Mouse (Mus musculus) C2C12 (cell line): Measurements from ENCODE around the gene Fam124b. TPM values are rescaled to one million over a fixed set of nuclear protein-coding genes. Genes with fewer than 3 reads are reported as not detected.
A peak's percentile ranks its signal among the peaks of the same experiment; 100 is the strongest.

Experiments used
- H3K27me3 ChIP-seq: one replicate; pipeline ENCODE4 v1.6.1; 2011; ENCODE audit not compliant: control insufficient read depth, insufficient read depth, insufficient read length
- H3K36me3 ChIP-seq: one replicate; pipeline ENCODE4 v1.6.1; 2011; ENCODE audit not compliant: control insufficient read depth, insufficient read depth
- H3K4me3 ChIP-seq: one replicate; pipeline ENCODE4 v1.5.1; 2011; ENCODE audit warnings: mild to moderate bottlenecking, control low read depth; ENCODE audit not compliant: poor library complexity, insufficient read depth, severe bottlenecking
- H3K79me2 ChIP-seq: one replicate; pipeline ENCODE4 v1.6.1; 2011; ENCODE audit not compliant: control insufficient read depth, insufficient read depth
- H3K79me3 ChIP-seq: one replicate; pipeline ENCODE4 v1.6.1; 2011; ENCODE audit warnings: low read depth, control low read depth
- H3ac ChIP-seq: one replicate; pipeline ENCODE3; 2011; ENCODE audit warnings: low read depth; ENCODE audit not compliant: control insufficient read depth, insufficient read length
- CEBPB ChIP-seq: IDR thresholded peaks from one replicate; pipeline ENCODE4 v1.6.1; 2011; ENCODE audit warnings: low read depth, mild to moderate bottlenecking, control low read depth, moderate library complexity
- CTCF ChIP-seq: IDR thresholded peaks from one replicate; pipeline ENCODE4 v1.5.1; 2011; ENCODE audit not compliant: control insufficient read depth, insufficient read depth, insufficient read length
- FOSL1 ChIP-seq: IDR thresholded peaks from one replicate; pipeline ENCODE4 v1.8.0; 2011; ENCODE audit warnings: mild to moderate bottlenecking, low read length; ENCODE audit not compliant: poor library complexity, insufficient read depth, severe bottlenecking
- MAX ChIP-seq: IDR thresholded peaks from one replicate; pipeline ENCODE4 v1.6.1; 2011; ENCODE audit warnings: mild to moderate bottlenecking, control low read depth
- MYOD1 ChIP-seq: IDR thresholded peaks from one replicate; pipeline ENCODE4 v1.6.1; 2011; ENCODE audit warnings: low read depth; ENCODE audit not compliant: control insufficient read depth, insufficient read length
- MYOG ChIP-seq: IDR thresholded peaks from one replicate; pipeline ENCODE4 v1.6.1; 2011; ENCODE audit not compliant: control insufficient read depth, insufficient read length; ENCODE audit errors: extremely low read depth
- USF1 ChIP-seq: IDR thresholded peaks from one replicate; pipeline ENCODE4 v1.6.1; 2011; ENCODE audit warnings: low read depth, mild to moderate bottlenecking, control low read depth, moderate library complexity
- polyA plus RNA-seq: library from polyadenylated mRNA; unstranded; fragments of >200 nt; fragmentation: generic; extraction: Trizol; gene quantifications from one replicate; pipeline ENCODE4 v1.2.1, GENCODE M21; 2012; ENCODE audit warnings: missing spikeins

The Fam124b gene
- polyA plus RNA-seq, 1 experiment: 0.01 TPM

- no peaks in the 10 kb centered on the region for H3K79me2 ChIP-seq
These were observed 25.4 kb downstream of the Fam124b start for GRCm38 (mm10) chr1:80192837-80193236.

GRCm38 (mm10) chr1:80181414-80181805 lies 36.9 kb downstream of the Fam124b start:
- no peaks in the 10 kb centered on the region for H3K36me3 ChIP-seq
- no peaks in the 10 kb centered on the region for H3K79me3 ChIP-seq
- no peak overlapping the region for H3K4me3 ChIP-seq
- no peak overlapping the region for H3ac ChIP-seq
- H3K79me2 ChIP-seq: no peaks in the 10 kb centered on the region
- no peak for TF ChIP-seq USF1
- no peak for TF ChIP-seq FOSL1
- TF ChIP-seq CTCF: no peak
- H3K27me3 ChIP-seq: no peaks in the 10 kb centered on the region

More at GRCm38 (mm10) chr1:80192837-80193236, 25.4 kb downstream of the Fam124b start:
- no peak overlapping the region for H3K4me3 ChIP-seq
- TF ChIP-seq MAX (no peak), MYOD1 (no peak), MYOG (no peak), CTCF (no peak), CEBPB (no peak), FOSL1 (no peak), USF1 (no peak)
- no peaks in the 10 kb centered on the region for H3K27me3 ChIP-seq
- H3K79me3 ChIP-seq: no peaks in the 10 kb centered on the region
- H3ac ChIP-seq: no peak overlapping the region
- H3K36me3 ChIP-seq: no peaks in the 10 kb centered on the region

GRCm38 (mm10) chr1:80180767-80181413 lies 37.4 kb downstream of the Fam124b start:
- Histone ChIP-seq H3ac (no peak overlapping the region), H3K36me3 (no peaks in the 10 kb centered on the region), H3K79me3 (no peaks in the 10 kb centered on the region), H3K79me2 (no peaks in the 10 kb centered on the region), H3K27me3 (no peaks in the 10 kb centered on the region), H3K4me3 (no peak overlapping the region)
- TF ChIP-seq CEBPB: no peak
- TF ChIP-seq CTCF: peak; percentile 23

GRCm38 (mm10) chr1:80180128-80180527 lies 38.1 kb downstream of the Fam124b start:
- Histone ChIP-seq H3K79me3 (no peaks in the 10 kb centered on the region), H3K79me2 (no peaks in the 10 kb centered on the region), H3K4me3 (no peak overlapping the region), H3ac (no peak overlapping the region), H3K36me3 (no peaks in the 10 kb centered on the region), H3K27me3 (no peaks in the 10 kb centered on the region)
- no peak for TF ChIP-seq MYOG

GRCm38 (mm10) chr1:80177651-80178382 lies 40.5 kb downstream of the Fam124b start:
- Histone ChIP-seq H3K4me3 (no peak overlapping the region), H3K36me3 (no peaks in the 10 kb centered on the region), H3K27me3 (no peaks in the 10 kb centered on the region), H3ac (no peak overlapping the region), H3K79me3 (no peaks in the 10 kb centered on the region), H3K79me2 (no peaks in the 10 kb centered on the region)
- TF ChIP-seq CEBPB (no peak), MYOD1 (no peak), MYOG (no peak), FOSL1 (no peak), MAX (no peak), CTCF (no peak), USF1 (no peak)

GRCm38 (mm10) chr1:80167706-80168105 lies 50.6 kb downstream of the Fam124b start:
- Histone ChIP-seq H3ac (no peak overlapping the region), H3K79me3 (no peaks in the 10 kb centered on the region), H3K27me3 (no peaks in the 10 kb centered on the region), H3K4me3 (no peak overlapping the region), H3K79me2 (no peaks in the 10 kb centered on the region), H3K36me3 (no peaks in the 10 kb centered on the region)
- no peak for TF ChIP-seq CEBPB
- no peak for TF ChIP-seq FOSL1
- no peak for TF ChIP-seq MYOD1
- no peak for TF ChIP-seq USF1
- TF ChIP-seq MAX: no peak
- no peak for TF ChIP-seq MYOG
- TF ChIP-seq CTCF: no peak
